Mouse (Mus musculus): ENCODE data around the gene Mia2.

Gene Mia2

DNA sequence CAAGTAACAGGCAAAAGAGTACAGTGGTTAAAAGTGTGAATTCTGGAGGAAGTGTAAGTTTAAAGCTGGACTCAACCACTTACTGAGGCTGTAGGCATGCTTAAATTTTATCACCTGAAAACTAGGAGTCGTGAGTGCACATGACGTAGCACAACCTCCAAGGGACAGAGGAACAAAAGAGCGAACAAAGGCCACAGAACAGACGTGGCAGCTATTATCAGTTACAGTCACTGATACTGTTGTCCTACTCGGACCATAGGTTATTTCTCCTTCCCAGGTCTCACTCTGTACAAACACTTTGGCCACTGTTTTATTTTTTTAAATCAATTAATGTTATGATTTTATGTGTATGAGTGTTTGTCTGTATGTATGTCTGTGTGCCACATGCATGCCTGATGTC lies 9.2 kb downstream of the Mia2 start:
- no peak for DNase-seq (ENCODE audit: low spot score)

GRCm38 (mm10) chr12:59105914-59106313 lies 10.3 kb downstream of the Mia2 start:
- DNase-seq (ENCODE audit: low spot score): no peak

DNA sequence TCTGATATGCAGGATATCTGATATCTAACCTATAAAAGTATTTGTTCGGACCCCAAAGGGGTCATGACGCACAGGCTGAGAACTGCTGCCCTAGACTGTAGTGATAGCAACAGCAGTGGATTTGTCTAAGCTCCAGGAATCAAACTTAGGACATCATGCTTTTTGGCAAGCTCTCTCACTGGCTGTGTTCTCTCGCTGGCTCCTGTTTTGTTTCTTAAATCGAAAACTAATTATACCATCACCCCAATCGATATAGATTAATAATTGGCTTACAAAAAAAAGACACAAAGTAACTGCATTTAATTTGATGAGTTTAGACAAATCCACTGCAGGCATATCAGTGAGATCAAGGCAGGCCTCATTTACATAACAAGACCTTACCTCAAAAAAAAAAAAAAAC lies 10.9 kb downstream of the Mia2 start:
- DNase-seq (ENCODE audit: low spot score): no peak

DNA sequence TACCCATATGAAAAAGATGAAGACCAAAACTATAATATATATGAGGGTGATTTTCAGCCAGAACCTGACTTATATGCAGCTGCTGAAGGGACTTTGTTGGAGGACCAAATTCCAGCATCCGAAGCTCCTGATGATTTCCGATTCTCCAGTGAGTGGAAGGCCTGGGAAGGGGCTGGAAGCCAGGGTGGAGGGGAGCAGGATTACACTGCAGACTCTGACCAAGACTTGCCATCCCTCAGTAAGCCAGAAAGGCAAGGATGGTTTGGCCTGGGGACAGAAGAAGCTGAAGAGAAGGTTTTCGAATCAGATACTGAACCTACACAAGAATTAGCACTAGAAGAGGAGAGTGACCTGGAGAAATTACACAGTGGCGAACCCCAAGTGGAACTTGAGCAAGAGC lies 12.3 kb downstream of the Mia2 start:
- no peak for DNase-seq (ENCODE audit: low spot score)

GRCm38 (mm10) chr12:59117184-59117583 lies 21.6 kb downstream of the Mia2 start:
- no peak for DNase-seq (ENCODE audit: low spot score)

DNA sequence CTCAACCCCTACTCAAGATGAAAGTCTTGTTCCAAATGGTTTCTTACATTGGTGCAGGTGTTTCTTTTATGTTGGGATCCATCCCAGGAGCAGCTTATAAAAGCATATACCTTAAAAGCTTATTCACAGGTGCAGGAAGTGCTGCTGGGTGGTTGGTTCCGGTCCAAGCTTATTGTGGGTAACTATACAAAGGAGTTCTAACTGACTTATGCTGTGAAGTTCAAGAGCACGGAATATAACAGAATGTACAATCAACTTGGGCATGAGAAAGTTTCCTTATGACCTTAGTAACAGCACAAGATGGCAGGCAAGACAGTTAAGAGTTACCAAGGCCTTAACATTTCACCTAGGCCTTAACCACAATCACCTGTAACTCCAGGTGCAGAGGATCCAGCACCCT lies 29.8 kb downstream of the Mia2 start:
- DNase-seq (ENCODE audit: low spot score): no peak

GRCm38 (mm10) chr12:59128501-59128900 lies 32.9 kb downstream of the Mia2 start:
- no peak for DNase-seq (ENCODE audit: low spot score)

DNA sequence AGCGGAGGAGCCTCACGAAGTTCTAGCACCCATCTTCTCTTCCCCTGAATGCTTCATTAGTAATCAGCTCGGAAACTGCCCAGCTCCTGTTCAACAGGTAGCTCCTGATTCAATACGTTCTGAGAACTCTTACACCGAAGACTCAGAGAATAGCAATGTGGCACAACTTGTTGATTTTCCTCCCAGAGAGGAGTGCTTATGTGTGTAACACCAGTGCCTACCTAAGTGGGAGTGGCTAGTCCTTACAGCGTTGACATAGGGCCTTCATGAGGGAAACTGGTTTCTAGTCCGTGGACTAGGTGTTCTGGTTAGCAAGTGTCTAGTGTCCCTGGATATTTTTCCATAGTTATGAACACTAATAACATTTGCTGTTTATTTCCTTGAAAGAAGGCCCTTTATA lies 33.4 kb downstream of the Mia2 start:
- no peak for DNase-seq (ENCODE audit: low spot score)

DNA sequence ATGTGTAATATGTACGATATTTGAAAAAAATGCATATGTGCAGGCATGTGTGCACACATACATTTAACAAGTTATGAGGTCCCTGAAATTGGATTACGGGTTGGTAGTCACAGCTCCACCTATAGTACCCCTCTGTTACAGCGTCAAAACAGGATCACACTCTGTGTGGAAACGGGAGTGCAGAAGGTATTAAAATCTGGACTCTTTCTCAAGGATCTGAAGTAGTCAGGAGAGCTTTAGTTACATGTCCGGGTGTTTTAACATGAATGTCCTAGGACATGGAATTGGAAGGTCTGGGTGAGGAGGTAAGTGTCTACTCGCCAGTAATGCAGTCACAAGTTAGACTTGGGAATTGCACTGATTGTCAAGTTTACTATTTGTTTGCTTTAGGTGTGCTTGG lies 34.0 kb downstream of the Mia2 start:
- no peak for DNase-seq (ENCODE audit: low spot score)

DNA sequence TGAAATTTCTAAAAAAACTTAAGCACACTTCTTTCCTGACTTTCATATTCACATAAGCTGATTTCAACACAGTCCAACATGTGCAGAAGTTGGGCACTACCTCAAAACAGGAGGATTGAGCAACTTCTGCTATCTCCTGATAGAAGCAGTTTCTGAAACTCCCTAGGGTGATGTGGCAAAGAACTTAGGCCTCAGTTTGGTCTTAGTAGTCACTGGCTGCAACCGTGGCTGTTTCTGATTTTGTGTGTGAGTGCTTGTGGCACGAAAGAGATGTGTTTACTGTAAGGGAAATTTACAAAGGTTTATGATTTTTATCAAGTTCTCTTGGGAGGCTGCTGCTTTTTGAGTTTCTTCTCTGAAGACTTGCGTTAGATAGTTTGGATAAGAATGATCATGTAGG lies 34.6 kb downstream of the Mia2 start:
- peak; percentile 37 for DNase-seq (ENCODE audit: low spot score)

DNA sequence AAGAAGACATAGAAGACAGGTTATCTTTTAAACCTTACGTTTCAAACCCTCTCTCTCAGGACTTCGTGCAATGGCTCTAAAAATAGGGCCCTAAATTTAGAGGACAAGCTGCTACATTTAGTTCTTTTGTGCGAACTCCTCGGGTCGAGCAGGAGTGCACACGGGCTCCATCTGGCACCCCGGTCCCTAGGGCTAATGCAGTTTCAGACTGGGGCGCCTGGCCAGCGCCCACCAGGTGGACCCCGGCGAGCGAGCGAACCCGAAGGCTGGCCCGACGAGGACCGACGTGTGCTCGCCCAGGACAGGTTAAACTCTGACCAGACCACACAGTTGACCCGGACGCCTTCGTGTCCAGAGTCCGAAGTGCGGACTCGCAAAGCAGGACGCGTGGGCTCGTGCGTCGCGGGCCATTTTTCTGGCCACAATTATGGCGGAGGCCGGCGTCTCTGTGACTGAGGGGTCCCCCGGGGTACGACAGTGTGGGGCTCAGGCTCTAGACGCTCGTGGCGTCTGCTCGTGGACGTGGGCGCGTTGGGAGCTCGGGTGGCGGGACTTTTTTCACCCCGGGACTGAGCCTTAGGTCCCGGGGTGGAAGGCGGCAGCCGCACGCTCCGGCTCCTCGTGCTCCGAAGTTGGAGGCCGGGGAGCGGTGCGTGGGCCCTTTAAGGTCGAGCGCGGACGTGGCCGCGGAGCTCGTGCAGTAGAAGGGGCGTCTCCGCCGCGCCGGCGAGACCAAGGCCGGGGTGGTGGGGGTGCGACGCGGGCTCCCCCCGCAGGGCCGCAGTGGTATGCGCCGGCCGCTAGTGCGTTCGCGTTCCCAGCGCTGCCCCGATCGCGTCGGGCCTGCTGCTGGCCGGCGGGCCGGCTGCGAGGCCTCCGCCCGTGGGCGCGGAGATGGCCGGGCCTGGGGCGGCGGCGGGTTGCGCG lies 35.3 kb downstream of the Mia2 start:
- DNase-seq (ENCODE audit: low spot score): peak; percentile 85

DNA sequence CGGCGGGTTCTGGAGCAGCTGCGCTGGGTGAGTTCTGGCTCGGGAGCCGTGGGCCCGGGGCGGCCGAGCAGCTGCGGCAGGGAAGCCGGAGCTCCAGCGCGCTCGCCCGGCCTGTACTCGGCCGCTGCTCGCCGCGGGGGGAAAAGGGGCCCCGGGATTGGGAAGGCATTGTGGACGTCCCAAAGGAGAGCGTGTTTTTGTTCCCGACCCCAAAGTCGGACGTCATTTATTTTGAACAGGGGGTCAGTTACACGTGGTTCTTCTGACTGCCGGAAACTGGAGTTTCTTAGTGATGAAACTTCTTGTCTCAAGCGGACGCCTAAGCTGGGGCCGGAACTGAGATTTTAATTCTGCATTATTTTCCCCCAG lies 36.0 kb downstream of the Mia2 start:
- DNase-seq (ENCODE audit: low spot score): peak; percentile 34

- no peak for DNase-seq (ENCODE audit: low spot score)
These were observed 36.9 kb downstream of the Mia2 start for GRCm38 (mm10) chr12:59132462-59132861.

- no peak for DNase-seq (ENCODE audit: low spot score)
These were observed 37.3 kb downstream of the Mia2 start for GRCm38 (mm10) chr12:59132940-59133339.

DNA sequence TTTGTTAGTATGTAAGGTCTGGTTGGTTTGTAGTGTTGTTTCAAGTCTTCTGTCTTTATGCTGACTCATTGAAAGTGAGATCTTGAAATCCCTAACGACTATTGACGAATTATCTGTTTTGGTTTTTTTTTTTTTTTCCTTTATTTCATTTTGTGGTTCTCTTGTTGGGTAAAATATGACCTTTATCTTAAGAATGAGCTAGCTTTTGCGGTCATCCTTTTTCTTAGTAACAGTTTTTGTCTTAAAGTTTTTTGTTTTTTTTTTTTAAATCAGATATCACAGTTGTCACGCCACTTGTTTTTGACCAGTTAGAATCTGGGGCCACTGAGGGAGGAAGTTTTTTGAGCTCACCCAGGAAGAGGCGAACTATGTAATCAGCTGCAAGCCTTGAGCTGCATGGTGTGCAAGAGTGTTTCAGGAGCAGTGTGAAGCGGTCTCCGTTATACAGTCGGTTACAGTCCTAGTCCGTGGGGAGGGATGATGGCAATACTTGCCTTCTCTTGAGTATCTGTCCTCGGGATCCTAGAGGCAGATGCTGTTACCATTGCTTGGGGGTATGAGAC lies 37.9 kb downstream of the Mia2 start:
- peak; percentile 44 for DNase-seq (ENCODE audit: low spot score)

DNA sequence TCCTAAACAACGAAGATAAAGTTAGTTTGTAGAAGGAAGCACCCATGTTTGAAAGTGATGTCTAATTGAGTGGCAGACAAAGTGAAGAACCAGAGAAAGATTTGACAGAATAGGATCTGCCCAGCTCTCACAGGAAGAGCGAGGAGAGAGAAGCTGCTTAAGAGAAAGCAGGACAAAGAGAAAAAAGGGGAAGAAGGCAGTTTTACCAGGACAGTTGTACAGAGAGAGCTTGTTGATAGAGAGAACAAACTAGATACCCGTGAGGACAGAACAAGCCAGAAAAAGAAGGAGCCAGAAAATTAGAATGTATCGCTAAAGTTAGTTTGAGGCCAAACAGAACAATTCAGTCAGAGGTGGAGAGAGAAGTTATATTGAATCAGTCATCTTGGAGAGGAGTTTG lies 39.5 kb downstream of the Mia2 start:
- no peak for DNase-seq (ENCODE audit: low spot score)

- peak; percentile 67 for DNase-seq (ENCODE audit: low spot score)
These were observed 40.1 kb downstream of the Mia2 start for GRCm38 (mm10) chr12:59135533-59136300.

DNA sequence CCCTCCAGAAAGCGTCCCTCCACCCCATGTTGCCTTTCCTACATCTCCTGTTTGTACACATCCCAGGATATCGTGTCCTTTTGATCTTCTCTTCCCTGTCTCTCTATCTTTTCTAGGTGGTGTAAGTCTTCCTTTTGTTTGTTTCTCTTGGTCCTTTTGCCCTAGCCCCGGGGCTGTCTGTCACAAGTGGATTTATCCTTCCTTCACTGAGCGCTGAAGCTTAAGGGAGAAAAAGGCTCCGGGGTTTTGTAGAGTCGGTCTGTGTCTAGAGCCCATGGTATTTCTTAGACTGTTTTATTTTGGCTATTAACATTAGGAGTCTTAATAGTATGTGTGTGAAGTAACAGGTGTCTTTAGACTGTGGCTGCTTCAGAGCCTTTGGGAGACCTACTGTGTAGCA lies 41.4 kb downstream of the Mia2 start:
- no peak for DNase-seq (ENCODE audit: low spot score)

- peak; percentile 29 for DNase-seq (ENCODE audit: low spot score)
These were observed 43.8 kb downstream of the Mia2 start for GRCm38 (mm10) chr12:59139372-59139771.

DNA sequence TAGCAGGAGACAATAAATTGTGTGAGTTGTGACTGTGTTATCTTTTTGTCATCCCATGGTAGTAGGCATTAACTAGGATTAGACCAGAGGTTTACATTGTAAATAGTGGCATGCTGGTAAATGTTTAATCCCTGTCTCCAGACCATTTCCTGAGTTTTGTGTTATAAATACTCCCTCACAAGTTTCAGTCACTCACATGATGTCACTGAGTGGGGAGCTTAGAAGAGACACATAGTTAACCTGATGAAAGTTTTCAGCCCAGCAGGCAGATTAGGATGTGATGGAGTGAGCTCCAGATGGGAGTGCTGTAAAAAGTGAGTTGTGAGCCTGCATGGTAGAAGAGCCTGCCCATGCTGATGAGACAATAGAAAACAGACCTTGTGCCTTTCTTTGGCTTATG lies 49.5 kb downstream of the Mia2 start:
- DNase-seq (ENCODE audit: low spot score): no peak

GRCm38 (mm10) chr12:59149691-59150090 lies 54.1 kb downstream of the Mia2 start:
- no peak for DNase-seq (ENCODE audit: low spot score)

DNA sequence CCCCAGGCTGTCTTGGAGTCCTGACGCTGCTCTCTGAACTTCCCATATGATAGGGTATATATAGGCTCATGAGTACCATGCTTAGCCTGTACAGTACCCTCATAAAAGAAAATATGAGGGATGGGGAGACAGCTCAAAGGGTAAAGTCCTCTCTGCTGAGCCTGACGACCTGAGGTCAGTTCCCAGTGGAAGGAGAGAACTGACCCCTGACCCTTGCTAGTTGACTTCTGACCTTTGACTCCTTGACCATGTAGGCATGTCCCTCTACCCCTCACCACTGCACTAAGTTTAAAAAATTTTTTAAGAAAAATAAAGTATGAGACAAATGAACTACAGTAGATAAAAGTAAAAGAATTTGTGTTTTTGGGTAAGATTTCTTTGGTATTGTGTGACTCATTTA lies 65.5 kb downstream of the Mia2 start:
- DNase-seq (ENCODE audit: low spot score): no peak

DNA sequence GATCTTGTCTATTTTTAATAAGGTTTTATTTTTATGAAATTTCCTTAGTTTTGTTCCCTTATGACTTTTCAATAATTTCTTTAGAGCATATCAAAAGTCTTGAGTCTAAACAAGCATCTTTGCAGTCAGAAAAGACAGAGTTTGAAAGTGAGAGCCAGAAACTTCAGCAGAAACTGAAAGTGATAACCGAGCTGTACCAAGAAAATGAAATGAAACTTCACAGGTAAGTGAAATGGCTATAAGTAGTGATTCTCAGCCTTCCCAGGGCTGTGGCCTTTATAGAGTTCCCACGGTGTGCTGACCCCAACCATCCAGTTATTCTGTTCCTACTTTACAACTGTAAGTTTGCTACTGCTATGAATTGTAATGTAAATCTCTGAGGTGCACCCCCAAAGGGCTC lies 67.2 kb downstream of the Mia2 start:
- DNase-seq (ENCODE audit: low spot score): no peak

Measured in c-Kit-positive CD71-positive TER-119-positive erythroid progenitor cells, embryonic 14.5 days (primary cell).